Mouse (Mus musculus) forelimb bud, embryonic 11.5 days (tissue): Measurements from ENCODE around the gene Galnt9.

ENCODE experiments used
- DNase-seq: peaks from one replicate; pipeline ENCODE4 v3.0.0-alpha.2; 2012; ENCODE audit warnings: low read depth, low spot score

Gene Galnt9

GRCm38 (mm10) chr5:110543951-110544690 is at the start of gene Galnt9:
Galnt9 (plus strand) TSS chr5:110544355.
- DNase-seq, result peak; percentile 65

GRCm38 (mm10) chr5:110494396-110494795 is 49.8 kb upstream of the Galnt9 start:
- DNase-seq, result no peak

GRCm38 (mm10) chr5:110495051-110495450 is 49.1 kb upstream of the Galnt9 start:
- no peak for DNase-seq

- DNase-seq, result no peak
These were observed 46.6 kb upstream of the Galnt9 start for GRCm38 (mm10) chr5:110497556-110497955.

GRCm38 (mm10) chr5:110498071-110498470 is 46.1 kb upstream of the Galnt9 start:
- no peak for DNase-seq

GRCm38 (mm10) chr5:110500233-110500632 is 43.9 kb upstream of the Galnt9 start:
- no peak for DNase-seq

- DNase-seq, result no peak
These were observed 40.8 kb upstream of the Galnt9 start for GRCm38 (mm10) chr5:110503361-110503760.

GRCm38 (mm10) chr5:110505611-110506294 is 38.4 kb upstream of the Galnt9 start:
- no peak for DNase-seq

GRCm38 (mm10) chr5:110506295-110506616 is 37.9 kb upstream of the Galnt9 start:
- no peak for DNase-seq

- DNase-seq, result no peak
These were observed 37.3 kb upstream of the Galnt9 start for GRCm38 (mm10) chr5:110506856-110507255.

GRCm38 (mm10) chr5:110507943-110508342 is 36.2 kb upstream of the Galnt9 start:
- DNase-seq, result no peak

- DNase-seq, result no peak
These were observed 33.8 kb upstream of the Galnt9 start for GRCm38 (mm10) chr5:110510357-110510756.

- no peak for DNase-seq
These were observed 30.4 kb upstream of the Galnt9 start for GRCm38 (mm10) chr5:110513791-110514190.

- DNase-seq, result no peak
These were observed 29.5 kb upstream of the Galnt9 start for GRCm38 (mm10) chr5:110514694-110515093.

- DNase-seq, result no peak
These were observed 27.8 kb upstream of the Galnt9 start for GRCm38 (mm10) chr5:110516390-110516789.

GRCm38 (mm10) chr5:110518086-110518783 is 25.9 kb upstream of the Galnt9 start:
- no peak for DNase-seq

- no peak for DNase-seq
These were observed 23.2 kb upstream of the Galnt9 start for GRCm38 (mm10) chr5:110520974-110521373.

- DNase-seq, result no peak
These were observed 22.3 kb upstream of the Galnt9 start for GRCm38 (mm10) chr5:110521822-110522221.

GRCm38 (mm10) chr5:110523296-110523695 is 20.9 kb upstream of the Galnt9 start:
- no peak for DNase-seq

- no peak for DNase-seq
These were observed 18.5 kb upstream of the Galnt9 start for GRCm38 (mm10) chr5:110525701-110526100.

GRCm38 (mm10) chr5:110526556-110526955 is 17.6 kb upstream of the Galnt9 start:
- no peak for DNase-seq

GRCm38 (mm10) chr5:110531091-110531490 is 13.1 kb upstream of the Galnt9 start:
- no peak for DNase-seq

GRCm38 (mm10) chr5:110534402-110534801 is 9.8 kb upstream of the Galnt9 start:
- no peak for DNase-seq
